Mouse (Mus musculus) forebrain, embryonic 11.5 days (tissue): ENCODE measurements at regions not wholly inside any gene's neighbourhood (a gene's known extent, or its start where the extent isn't known, plus 50 kb on each side); places are given as distances from the start of the nearest gene placed in this dataset.
A peak's percentile ranks its signal among the peaks of the same experiment; 100 is the strongest.
"Not testable (repeated sequence)": the region's sequence is repeated elsewhere in the genome, so short reads cannot be mapped to it uniquely, and the experiment has no call there.

ENCODE experiments used
- ATAC-seq: fragments of 200-750 bp; cut with Nextera tagmentation; replicated peaks from 2 replicates; pipeline ENCODE4 v1.8.0; 2017; ENCODE audit warnings: moderate TSS enrichment; ENCODE audit not compliant: low FRiP score
- DNase-seq: peaks from one replicate; pipeline ENCODE4 v3.0.0-alpha.2; 2017; ENCODE audit warnings: low spot score
- H3K27ac ChIP-seq: fragments of 300-500 bp; sonication (generic); 2 replicates; pipeline ENCODE4 v1.5.1; 2014; ENCODE audit warnings: low read depth, low read length
- H3K27me3 ChIP-seq: fragments of 300-500 bp; sonication (generic); 2 replicates; pipeline ENCODE4 v1.6.1; 2014; ENCODE audit warnings: mild to moderate bottlenecking, low read length, mixed read lengths; ENCODE audit not compliant: control insufficient read depth, insufficient read depth
- H3K36me3 ChIP-seq: fragments of 300-500 bp; sonication (generic); 2 replicates; pipeline ENCODE4 v1.6.1; 2014; ENCODE audit warnings: mild to moderate bottlenecking, low read length, moderate library complexity, mixed read lengths; ENCODE audit not compliant: control insufficient read depth, insufficient read depth
- H3K4me1 ChIP-seq: fragments of 300-500 bp; sonication (generic); replicated peaks from 2 replicates; pipeline ENCODE4 v1.6.1; 2014; ENCODE audit warnings: low read length, mixed read lengths; ENCODE audit not compliant: control insufficient read depth, insufficient read depth
- H3K4me2 ChIP-seq: fragments of 300-500 bp; sonication (generic); 2 replicates; pipeline ENCODE4 v1.6.1; 2014; ENCODE audit warnings: low read depth, mild to moderate bottlenecking, low read length, moderate library complexity, mixed read lengths; ENCODE audit not compliant: severe bottlenecking
- H3K4me3 ChIP-seq: fragments of 300-500 bp; sonication (generic); 2 replicates; pipeline ENCODE4 v1.5.1; 2014; ENCODE audit warnings: low read depth, low read length
- H3K9ac ChIP-seq: fragments of 300-500 bp; sonication (generic); 2 replicates; pipeline ENCODE4 v1.6.1; 2014; ENCODE audit warnings: low read length
- H3K9me3 ChIP-seq: fragments of 300-500 bp; sonication (generic); 2 replicates; pipeline ENCODE4 v1.6.1; 2016; ENCODE audit warnings: low read length, mixed read lengths; ENCODE audit not compliant: control insufficient read depth
- WGBS: fragments of 180-500 bp; shearing (Covaris S2); extraction: QIAGEN DNeasy Blood & Tissue Kit; methylation state at CpG from one replicate; pipeline ENCODE4 v1.1.7; 2014; 5-methylcytosine and 5-hydroxymethylcytosine counted together

- no peaks in the 10 kb centered on the region for H3K27me3 ChIP-seq
- no peaks in the 10 kb centered on the region for H3K4me1 ChIP-seq
- no peak overlapping the region for H3K4me3 ChIP-seq
- no peaks in the 10 kb centered on the region for H3K36me3 ChIP-seq
- no peak for DNase-seq
- H3K27ac ChIP-seq = no peak overlapping the region
- no peak overlapping the region for H3K9ac ChIP-seq
- H3K4me2 ChIP-seq = no peak overlapping the region
- WGBS = 81% methylated on average over 1 of the region's 1 CpGs
- no peak for ATAC-seq
- H3K9me3 ChIP-seq = no peaks in the 10 kb centered on the region
Measured at GRCm38 (mm10) chr9:116438580-116438979, 263.4 kb upstream of the Tgfbr2 start.

DNA sequence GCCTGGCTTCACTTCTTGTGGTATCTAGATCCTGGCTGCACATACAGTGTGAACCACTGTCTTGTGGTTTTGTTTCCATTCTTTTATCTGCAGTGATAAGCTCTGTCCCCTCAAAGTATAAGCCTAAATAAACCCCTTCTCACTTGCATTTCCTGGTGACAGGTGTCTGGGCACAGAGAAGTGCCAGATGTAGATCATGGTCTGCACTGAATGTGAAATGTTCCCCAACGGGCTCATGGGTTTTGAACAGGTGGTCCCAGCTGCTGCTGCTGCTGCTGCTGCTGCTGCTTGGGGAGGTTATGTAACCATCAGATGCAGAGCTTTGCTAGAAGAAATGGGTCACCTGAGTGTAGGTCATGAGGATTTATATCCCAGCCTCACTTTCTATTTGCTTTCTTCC, 259.3 kb upstream of the Tgfbr2 start:
- H3K27ac ChIP-seq = no peak overlapping the region
- H3K4me1 ChIP-seq = no peaks in the 10 kb centered on the region
- no peak for ATAC-seq
- no peaks in the 10 kb centered on the region for H3K27me3 ChIP-seq
- H3K4me2 ChIP-seq = no peak overlapping the region
- no peak overlapping the region for H3K4me3 ChIP-seq
- no peak for DNase-seq
- no peaks in the 10 kb centered on the region for H3K9me3 ChIP-seq
- H3K36me3 ChIP-seq = no peaks in the 10 kb centered on the region
- no peak overlapping the region for H3K9ac ChIP-seq
- 96% methylated on average over 1 of the region's 1 CpGs for WGBS

DNA sequence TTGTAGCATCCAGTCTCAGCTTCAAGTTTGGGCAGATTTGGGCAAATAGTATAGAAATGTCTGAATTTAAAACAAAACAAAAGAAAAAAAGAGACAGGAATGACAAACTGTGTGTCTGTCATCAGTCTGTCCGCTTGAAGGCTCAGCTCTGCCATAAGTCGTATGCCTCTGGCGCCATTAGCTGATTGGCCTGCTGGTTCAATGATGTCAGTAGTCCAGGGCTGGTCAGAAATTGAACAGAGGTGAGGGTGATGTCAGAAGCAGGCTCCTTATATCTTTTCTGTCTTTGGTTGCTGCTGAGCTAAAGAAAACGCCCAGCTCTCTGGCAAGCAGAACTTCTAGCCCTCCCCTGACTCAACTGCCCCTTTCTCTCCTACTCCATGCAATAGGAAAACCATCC, 253.9 kb upstream of the Tgfbr2 start:
- ATAC-seq = no peak
- Histone ChIP-seq H3K4me3 (no peak overlapping the region), H3K4me2 (no peak overlapping the region), H3K4me1 (no peaks in the 10 kb centered on the region; the same call in 1 of the 2 replicates), H3K9ac (no peak overlapping the region), H3K9me3 (no peaks in the 10 kb centered on the region), H3K27me3 (no peaks in the 10 kb centered on the region), H3K27ac (no peak overlapping the region), H3K36me3 (no peaks in the 10 kb centered on the region)
- no peak for DNase-seq
- 88% methylated on average over 4 of the region's 4 CpGs for WGBS

DNA sequence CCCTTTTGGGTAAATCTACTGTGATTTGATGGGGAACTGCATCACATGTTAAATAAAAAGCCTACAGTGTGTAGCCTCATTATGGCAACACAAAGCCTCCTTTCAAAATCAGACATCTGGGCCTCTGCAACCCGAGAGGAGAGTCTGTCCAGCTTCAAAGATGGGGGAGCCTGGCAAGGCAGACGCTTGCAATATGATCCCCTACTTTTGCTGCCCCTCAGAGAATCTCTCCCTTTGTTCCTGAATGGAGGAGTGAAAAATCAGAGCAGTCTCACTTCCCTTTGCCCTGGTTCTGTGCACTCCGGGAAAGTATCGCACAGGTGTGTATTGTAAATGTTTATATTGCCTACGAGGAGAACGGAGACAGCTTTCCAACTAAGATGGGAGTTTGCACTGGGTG, 253.3 kb upstream of the Tgfbr2 start:
- Histone ChIP-seq H3K27ac (no peak overlapping the region), H3K4me3 (no peak overlapping the region), H3K4me2 (no peak overlapping the region), H3K4me1 (no peaks in the 10 kb centered on the region; the same call in 1 of the 2 replicates), H3K27me3 (no peaks in the 10 kb centered on the region), H3K9ac (no peak overlapping the region), H3K36me3 (no peaks in the 10 kb centered on the region), H3K9me3 (no peaks in the 10 kb centered on the region)
- DNase-seq = no peak
- 50% methylated on average over 6 of the region's 6 CpGs for WGBS
- no peak for ATAC-seq

- Histone ChIP-seq H3K27ac (no peak overlapping the region), H3K27me3 (no peaks in the 10 kb centered on the region), H3K4me3 (no peak overlapping the region), H3K9ac (no peak overlapping the region), H3K36me3 (no peaks in the 10 kb centered on the region), H3K4me2 (no peak overlapping the region), H3K4me1 (no peaks in the 10 kb centered on the region; the same call in 1 of the 2 replicates), H3K9me3 (no peaks in the 10 kb centered on the region)
- DNase-seq (no peak), ATAC-seq (no peak)
- 51% methylated on average over 6 of the region's 6 CpGs for WGBS
Measured at GRCm38 (mm10) chr9:116427278-116427677, 252.1 kb upstream of the Tgfbr2 start.

GRCm38 (mm10) chr9:116426269-116426999, 251.3 kb upstream of the Tgfbr2 start:
- no peaks in the 10 kb centered on the region; the same call in 1 of the 2 replicates for H3K4me1 ChIP-seq
- no peak overlapping the region for H3K9ac ChIP-seq
- no peaks in the 10 kb centered on the region for H3K36me3 ChIP-seq
- no peak overlapping the region for H3K4me3 ChIP-seq
- ATAC-seq (0 out of 2 replicates have a peak, but pooled peaks have one; percentile 36), DNase-seq (peak; percentile 85)
- H3K4me2 ChIP-seq = no peak overlapping the region
- WGBS = 56% methylated on average over 19 of the region's 19 CpGs
- H3K27ac ChIP-seq = no peak overlapping the region
- no peaks in the 10 kb centered on the region for H3K9me3 ChIP-seq
- no peaks in the 10 kb centered on the region for H3K27me3 ChIP-seq

- H3K4me2 ChIP-seq, ATAC-seq, H3K27me3 ChIP-seq, H3K27ac ChIP-seq, H3K4me3 ChIP-seq, H3K36me3 ChIP-seq, H3K9me3 ChIP-seq, DNase-seq, H3K9ac ChIP-seq, H3K4me1 ChIP-seq: not testable (repeated sequence)
- 85% methylated on average over 9 of the region's 9 CpGs for WGBS
Measured at GRCm38 (mm10) chr9:116425400-116425799, 250.2 kb upstream of the Tgfbr2 start.

DNA sequence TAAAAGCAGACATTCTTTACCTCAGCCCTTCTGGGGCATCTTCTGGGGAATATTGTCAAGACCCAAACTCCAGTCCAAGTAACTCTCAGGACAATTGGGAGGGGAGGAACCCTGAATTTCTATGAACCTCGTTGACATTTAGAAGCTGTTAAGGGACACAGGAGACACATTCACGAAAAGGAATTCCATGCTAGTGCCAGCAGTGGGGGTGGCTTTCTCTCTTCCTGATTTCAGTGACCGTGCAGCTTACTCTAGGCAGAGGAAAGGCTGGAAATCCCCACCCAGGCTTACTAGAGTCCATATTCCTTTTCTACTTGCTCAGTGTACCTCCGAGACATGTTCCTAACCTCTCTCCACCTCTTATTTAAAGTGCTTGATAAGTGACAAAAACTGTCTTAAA, 239.9 kb upstream of the Tgfbr2 start:
- H3K27ac ChIP-seq = no peak overlapping the region
- H3K36me3 ChIP-seq = no peaks in the 10 kb centered on the region
- no peak overlapping the region for H3K4me2 ChIP-seq
- 79% methylated on average over 4 of the region's 4 CpGs for WGBS
- H3K9ac ChIP-seq = no peak overlapping the region
- ATAC-seq (no peak), DNase-seq (no peak)
- H3K4me1 ChIP-seq = no peaks in the 10 kb centered on the region
- no peak overlapping the region for H3K4me3 ChIP-seq
- H3K27me3 ChIP-seq = no peaks in the 10 kb centered on the region
- no peaks in the 10 kb centered on the region for H3K9me3 ChIP-seq

DNA sequence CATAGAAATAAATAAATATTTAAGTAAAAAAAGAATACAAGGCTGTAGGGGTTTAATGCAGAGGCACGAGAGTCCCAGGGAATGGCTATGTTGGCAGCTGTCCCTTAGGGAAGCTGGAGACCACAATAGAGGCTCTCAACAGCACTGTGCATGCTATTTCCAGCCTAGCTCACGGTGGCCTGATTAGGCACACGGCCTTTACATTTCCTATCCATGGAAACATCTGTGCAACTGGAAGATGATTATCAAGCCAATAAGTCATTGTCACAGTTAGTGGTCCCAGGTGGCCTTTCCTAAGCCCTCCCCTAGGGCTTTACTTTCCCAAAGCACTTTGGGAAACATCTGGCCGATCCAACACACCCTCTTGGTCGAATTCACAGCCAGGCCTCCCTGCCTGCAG, 235.9 kb upstream of the Tgfbr2 start:
- DNase-seq = no peak
- WGBS = 85% methylated on average over 5 of the region's 5 CpGs
- H3K27me3 ChIP-seq = no peaks in the 10 kb centered on the region

More for the DNA sequence above, 235.9 kb upstream of the Tgfbr2 start:
- H3K36me3 ChIP-seq = no peaks in the 10 kb centered on the region
- H3K9ac ChIP-seq = no peak overlapping the region
- no peak overlapping the region for H3K4me2 ChIP-seq
- H3K4me3 ChIP-seq = no peak overlapping the region
- no peak overlapping the region for H3K27ac ChIP-seq
- H3K4me1 ChIP-seq = no peaks in the 10 kb centered on the region
- no peaks in the 10 kb centered on the region for H3K9me3 ChIP-seq
- no peak for ATAC-seq
